Comparison of ENCODE assay signal across 10 mouse cellular contexts in the genomic region with DNA sequence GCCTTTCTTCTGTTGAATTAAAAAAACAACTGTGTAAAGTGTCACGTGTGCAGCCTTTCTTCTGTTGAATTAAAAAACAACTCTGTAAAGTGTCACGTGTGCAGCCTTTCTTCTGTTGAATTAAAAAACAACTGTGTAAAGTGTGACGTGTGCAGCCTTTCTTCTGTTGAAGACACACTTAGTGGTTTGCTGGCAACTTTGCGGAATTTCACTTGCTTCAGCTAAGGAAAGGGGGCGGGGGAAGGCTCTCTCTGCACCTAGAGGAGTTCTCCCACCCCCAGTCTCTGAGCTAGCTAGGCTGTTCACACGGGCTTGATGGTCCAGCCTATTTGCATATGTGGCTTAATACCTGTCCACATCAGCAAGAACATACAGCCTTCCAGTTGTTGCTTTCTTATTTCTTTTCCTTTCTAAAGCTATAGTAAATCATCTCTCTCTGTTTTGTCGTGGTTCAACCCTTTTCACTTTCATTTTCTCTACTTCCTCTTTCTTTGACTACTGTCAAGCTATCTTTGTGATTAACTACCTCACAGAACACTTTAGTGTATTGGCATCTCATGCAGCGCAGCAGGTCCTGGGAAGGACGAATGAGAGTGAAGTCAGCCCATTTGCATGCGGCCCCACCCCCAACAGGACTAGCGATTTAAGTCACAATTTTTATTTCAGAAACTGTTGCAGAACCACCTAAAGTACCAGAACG. TPM values are rescaled to one million over a fixed set of nuclear protein-coding genes. Genes with fewer than 3 reads are reported as not detected.
DNase-seq lines count a peak whose midpoint lies in the region; ATAC-seq lines count a peak whose summit lies in the region.
"Had no signal": no experiment of that assay in that cellular context is flagged by ENCODE, and none has a peak within 500 bp of the region (broad histone marks: within the 10 kb centered on the region; RNA-seq: fewer than 3 reads in every experiment).

No protein-coding gene starts in this region.

- DNase-seq in B cell, adult 2 months, result peak; percentile 83 to 85
- DNase-seq in CD8-positive naive resting alpha-beta T cell, adult 2 months (ENCODE audit: low read depth in 2 of 2, low spot score in 2 of 2), result peak; percentile 85 to 88
- peak; percentile 89 for DNase-seq in thymus, postnatal 14 days
- no peak for DNase-seq in frontal cortex, postnatal 14 days (ENCODE audit: low spot score in 2 of 2)
- no peak for DNase-seq in cerebellum, postnatal 4 days (ENCODE audit: low spot score in 2 of 2)
- DNase-seq in gastrocnemius, postnatal 14 days, result no peak

- H3K79me2 ChIP-seq in macrophage (ENCODE audit: inconsistent target), result no peaks in the 10 kb centered on the region

- H3K4me3 ChIP-seq in macrophage (ENCODE audit: inconsistent target), result peak overlapping the region; percentile 58
- H3K4me3 ChIP-seq: erythroblast, embryonic 14.5 days; neural tube, embryonic 12.5 days had no signal

- peak overlapping the region; percentile 73 for H3K27ac ChIP-seq in macrophage
- H3K27ac ChIP-seq: neural tube, embryonic 12.5 days had no signal

- no peaks in the 10 kb centered on the region for H3K36me3 ChIP-seq in macrophage (ENCODE audit: inconsistent target)
- H3K36me3 ChIP-seq: neural tube, embryonic 12.5 days had no signal

- ATAC-seq in hematopoietic stem cell, adult 5-6 weeks (replicated peaks in 1 of 2; ENCODE audit: insufficient read depth in 1 of 2, low FRiP score in 2 of 2, low TSS enrichment in 1 of 2, low read depth in 1 of 2, poor library complexity in 2 of 2, severe bottlenecking in 2 of 2), result peak; percentile 90 to 91

- 1% methylated on average over 12 of the region's 12 CpGs for WGBS in macrophage (ENCODE audit: missing documents)

- intact Hi-C loops in gastrocnemius, postnatal 14 days (cut with DNase I; ENCODE audit: low total_unique reads), result no loop called here

RNA-seq across cellular contexts. Expression of a gene that starts 41.2 kb away (rescaled TPM):
- total RNA-seq in hematopoietic stem cell, adult 5-6 weeks (2017), result 26.1 and 26.9 TPM in 2 replicates
- 1 to 10 TPM in 19 of 26 experiments, under 1 TPM in 7; 0.32 to 6.0 (median 1.2) TPM for total RNA-seq in macrophage (2018; cell fraction: chromatin; rRNA removed)
- 1 to 10 TPM in 1 of 26 experiments, under 1 TPM in 25; 0.15 to 1.6 (median 0.48) TPM for total RNA-seq in macrophage (2018; cell fraction: cytosol; rRNA removed)
- total RNA-seq in macrophage (2018; cell fraction: nucleus; rRNA removed), result 1 to 10 TPM in 13 of 26 experiments, under 1 TPM in 13; 0.18 to 3.8 (median 0.95) TPM
- 0.16 to 0.39 TPM (median 0.34 TPM) in 3 replicates for polyA plus RNA-seq in macrophage (2018)
- 1 to 10 TPM; 1.9 to 2.7 TPM for total RNA-seq in gastrocnemius, postnatal 14 days (2021)
- polyA plus RNA-seq: erythroblast, embryonic 14.5 days had no signal

RNA-seq across cellular contexts. Expression of a gene that starts 53.7 kb away (rescaled TPM):
- total RNA-seq in hematopoietic stem cell, adult 5-6 weeks (2017), result 24.0 and 25.8 TPM in 2 replicates
- total RNA-seq in macrophage (2018; cell fraction: chromatin; rRNA removed), result 10 to 100 TPM in 13 of 26 experiments, 1 to 10 TPM in 13; 6.1 to 17.4 (median 10.1) TPM
- total RNA-seq in macrophage (2018; cell fraction: cytosol; rRNA removed), result 10 to 100 TPM; 31.7 to 46.5 (median 37.8) TPM
- 10 to 100 TPM in 25 of 26 experiments, 1 to 10 TPM in 1; 9.6 to 27.9 (median 17.5) TPM for total RNA-seq in macrophage (2018; cell fraction: nucleus; rRNA removed)
- 26.4 to 48.2 TPM (median 36.1 TPM) in 3 replicates for polyA plus RNA-seq in macrophage (2018)
- 10 to 100 TPM; 24.6 to 27.1 TPM for total RNA-seq in gastrocnemius, postnatal 14 days (2021)

Comparison
In these comparisons a context has a peak if more than half of its experiments do, and no peak if none do; other contexts are left out.
1. DNase-seq: peak in B cell, adult 2 months (2 of 2), CD8-positive naive resting alpha-beta T cell, adult 2 months (2 of 2) and thymus, postnatal 14 days (single experiment); none in frontal cortex, postnatal 14 days (0 of 2), cerebellum, postnatal 4 days (0 of 2) and gastrocnemius, postnatal 14 days (single experiment).